Mouse (Mus musculus): ENCODE measurements around the gene Eif2d.

The Eif2d gene

DNA sequence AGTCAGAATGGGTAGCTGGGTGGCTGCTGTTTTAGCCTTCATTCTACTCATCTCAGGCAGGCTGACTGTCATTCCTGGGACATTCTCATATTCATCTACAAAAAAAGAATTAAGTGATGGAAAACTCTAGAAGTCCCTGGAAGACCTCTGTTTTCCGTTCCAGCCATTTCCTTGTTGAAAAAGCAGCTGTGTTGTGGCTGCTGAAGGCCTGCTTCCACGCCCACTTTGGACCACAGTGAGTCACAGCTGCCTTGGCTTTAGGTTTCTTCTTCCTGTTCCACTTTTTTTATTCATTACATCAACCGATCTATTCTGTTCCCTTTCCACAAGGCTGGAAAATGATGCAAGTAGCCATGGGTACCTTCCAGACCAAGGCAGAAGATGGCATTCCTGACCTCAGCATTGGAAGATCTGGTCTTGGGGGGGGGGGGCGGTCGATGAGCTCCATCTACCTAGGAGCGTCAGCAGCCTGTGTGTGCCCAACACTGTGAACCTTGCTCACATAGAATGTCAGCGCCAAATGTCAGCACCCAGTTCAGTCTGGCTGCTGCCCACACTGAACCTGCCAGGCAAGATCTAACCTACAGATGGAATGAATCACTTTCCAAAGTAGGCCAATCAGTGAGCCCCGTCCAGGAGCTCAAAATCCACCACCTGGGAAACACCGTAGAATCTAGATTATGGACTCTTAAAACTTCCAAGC is 31.4 kb downstream of the Eif2d start:
- no peak for DNase-seq (ENCODE audit: low spot score)

DNA sequence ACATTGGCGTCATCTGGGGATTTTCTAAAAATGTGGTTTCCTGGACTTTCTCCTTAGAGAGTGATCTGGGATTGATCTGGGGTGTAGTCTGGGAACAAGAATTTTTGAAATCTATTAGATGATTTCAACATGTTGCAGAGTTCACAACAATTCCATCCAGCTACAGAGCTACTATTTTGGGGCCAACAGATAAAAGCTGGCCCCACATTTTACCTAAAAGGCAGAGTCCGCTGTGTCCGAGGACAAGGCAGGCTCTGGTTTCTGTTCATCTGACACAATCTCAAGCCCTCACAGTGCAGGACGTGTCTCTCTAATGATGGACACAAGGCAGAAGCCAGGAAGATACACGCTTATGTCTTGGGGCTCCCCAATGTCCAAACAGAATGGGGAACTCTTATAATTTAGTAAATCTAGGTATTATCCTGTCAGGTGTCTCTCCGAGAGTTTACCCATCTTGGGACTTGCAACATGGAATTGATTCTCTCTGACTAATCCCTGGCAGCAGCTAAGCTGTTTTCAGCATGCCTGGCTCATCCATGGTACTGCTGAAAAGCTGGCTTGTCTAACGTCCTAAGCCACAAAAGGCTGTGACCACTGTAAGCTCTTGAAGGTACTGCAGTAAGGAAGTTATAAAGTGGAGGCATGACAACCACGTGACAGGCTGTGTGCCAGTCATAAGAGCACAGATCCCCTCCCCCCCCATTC is 32.1 kb downstream of the Eif2d start:
- DNase-seq (ENCODE audit: low spot score), result no peak

DNA sequence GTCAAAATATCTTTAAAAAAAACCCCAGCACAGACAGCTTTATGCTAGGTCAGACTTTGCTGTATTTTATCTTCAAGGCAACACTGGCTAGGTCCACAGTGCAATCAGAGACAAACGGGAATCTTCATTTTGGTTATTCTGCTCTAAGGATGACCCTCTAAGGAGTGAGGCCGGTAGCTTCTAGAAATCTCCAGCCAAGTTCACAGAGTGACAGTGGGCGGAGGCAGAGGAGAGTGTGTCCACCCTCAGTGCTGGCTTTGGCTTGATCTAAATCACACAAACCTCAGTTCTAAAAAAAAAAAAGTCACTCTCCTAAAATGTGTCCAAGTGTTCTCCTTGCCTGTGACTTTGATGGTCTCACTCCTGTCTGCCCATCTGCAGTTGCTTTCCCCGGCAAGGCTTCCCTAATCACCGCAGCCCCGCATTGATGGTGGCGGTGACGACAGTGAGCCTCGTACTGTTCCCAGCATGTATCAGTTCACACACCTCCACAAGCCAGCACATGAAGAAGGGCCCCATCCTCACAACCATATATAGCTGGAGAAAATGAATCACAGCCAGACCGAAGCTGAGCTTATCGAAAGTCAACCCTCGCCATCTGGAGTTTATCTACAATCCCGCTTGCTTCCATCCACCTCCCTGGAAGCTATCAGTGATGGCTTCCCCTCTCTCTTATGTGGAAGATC is 33.0 kb downstream of the Eif2d start:
- no peak for DNase-seq (ENCODE audit: low spot score)

DNA sequence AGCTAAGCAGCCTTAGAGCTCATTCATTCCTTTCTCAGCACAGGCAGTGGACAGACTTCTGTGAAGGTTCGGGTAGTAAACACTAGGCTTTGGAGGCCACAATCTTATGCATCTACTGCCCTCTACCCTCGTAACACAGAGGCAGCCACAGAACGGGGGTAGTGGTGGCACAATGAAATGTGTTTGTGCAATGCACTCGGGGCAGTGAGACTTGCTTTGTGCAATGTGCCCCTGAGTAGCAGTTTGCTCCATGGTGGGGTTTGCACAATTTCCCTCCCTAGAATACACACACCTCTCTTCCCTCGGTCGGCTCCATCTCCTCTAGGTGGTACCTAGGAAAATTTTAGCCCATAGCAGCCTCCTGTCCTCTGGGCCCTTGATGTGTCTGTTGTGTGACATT is 34.0 kb downstream of the Eif2d start:
- DNase-seq (ENCODE audit: low spot score), result no peak

DNA sequence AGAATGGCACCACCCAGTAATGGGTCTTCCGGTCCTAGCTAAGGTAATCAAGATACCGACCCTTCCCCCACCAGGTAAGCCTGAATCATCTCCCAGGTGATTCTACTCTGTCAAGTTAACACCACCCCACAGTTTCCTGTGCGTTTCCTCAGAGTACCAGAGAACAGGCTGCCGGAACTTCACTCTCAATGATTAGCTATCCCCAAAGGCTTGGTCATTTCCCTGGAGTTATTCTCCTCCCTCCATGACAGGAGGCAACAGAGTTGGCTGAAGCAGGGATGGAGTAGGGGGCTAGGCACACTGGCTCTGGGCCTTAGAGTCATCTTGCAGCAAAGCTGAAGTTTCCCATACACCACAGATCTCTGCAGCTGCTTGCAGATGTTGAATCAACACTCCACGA is 34.9 kb downstream of the Eif2d start:
- no peak for DNase-seq (ENCODE audit: low spot score)

DNA sequence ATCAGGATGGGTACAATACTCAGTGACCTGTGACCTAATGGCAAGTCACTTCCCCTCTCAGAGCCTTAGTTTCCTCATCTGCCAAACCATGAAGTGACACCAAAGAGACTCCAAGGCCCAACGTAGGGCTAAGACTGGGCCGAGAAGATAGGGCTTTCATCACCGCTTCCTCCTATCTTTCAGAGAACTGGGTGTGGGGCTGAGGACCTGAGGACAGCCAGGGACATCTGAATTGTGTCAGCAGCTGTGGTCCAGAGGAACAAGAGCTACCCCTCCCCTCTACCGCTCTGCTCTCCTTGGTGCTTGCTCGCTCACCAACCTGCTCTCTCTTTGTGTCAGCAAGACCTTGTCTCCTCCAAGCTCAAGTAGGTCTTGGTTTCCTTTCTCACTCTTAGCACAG is 35.7 kb downstream of the Eif2d start:
- no peak for DNase-seq (ENCODE audit: low spot score)

DNA sequence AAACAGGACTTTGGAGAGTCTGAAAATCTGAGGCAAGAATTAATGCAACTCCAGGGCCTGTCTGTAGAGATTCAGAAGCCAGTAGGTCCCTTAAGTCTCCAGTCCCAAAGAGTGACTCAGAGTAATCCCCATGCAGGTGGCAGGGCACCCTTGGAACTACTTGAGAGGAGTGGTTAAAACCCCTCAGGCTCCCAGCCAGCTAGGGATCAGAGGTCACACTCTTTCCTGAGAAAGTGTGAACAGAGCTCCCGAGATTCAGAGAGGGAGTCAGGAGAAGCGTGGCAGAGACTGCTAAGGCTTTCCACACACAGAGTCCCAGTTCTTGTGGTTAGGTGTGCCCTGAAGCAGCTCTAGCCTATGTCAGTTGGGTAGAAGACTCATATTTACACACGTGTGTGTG is 40.8 kb downstream of the Eif2d start:
- DNase-seq (ENCODE audit: low spot score), result no peak

DNA sequence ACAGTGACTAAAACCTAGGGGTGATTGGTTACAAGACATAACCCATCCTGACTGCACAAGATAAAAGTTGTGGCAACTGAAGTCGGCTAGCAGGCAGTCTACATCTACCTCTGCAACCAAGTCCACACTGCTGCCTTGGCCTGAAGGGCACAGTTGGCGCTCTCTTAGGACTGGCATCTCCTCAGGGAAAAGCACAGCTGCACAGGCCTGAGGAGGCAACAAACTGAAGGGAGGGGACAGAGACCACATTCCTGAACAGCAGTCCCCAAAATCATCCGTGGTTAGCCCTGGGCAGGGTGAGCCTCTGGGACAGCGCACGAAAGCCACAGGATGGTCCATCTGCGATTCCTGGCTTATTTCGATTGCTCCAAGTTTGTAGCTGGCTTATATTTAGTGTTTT is 42.7 kb downstream of the Eif2d start:
- no peak for DNase-seq (ENCODE audit: low spot score)

DNA sequence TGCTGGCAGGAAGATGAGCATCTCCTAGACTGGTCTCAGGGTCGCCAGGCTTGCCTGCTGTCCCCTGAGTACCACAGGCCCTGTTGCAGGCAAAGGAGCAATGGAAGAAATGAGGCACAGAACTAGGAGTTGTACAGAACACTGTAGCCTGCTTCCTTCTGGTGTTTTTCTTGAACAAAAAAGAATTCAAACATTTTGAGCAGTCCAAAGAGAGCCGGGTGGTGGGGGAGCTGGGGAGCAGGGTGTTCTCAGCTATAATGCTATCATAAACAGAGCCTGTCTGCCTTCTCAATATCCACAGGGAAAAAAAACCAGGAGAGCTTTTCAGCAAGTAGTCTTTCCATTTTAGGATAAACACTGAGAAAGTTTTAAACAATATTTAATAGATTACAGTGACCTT is 43.1 kb downstream of the Eif2d start:
- no peak for DNase-seq (ENCODE audit: low spot score)

DNA sequence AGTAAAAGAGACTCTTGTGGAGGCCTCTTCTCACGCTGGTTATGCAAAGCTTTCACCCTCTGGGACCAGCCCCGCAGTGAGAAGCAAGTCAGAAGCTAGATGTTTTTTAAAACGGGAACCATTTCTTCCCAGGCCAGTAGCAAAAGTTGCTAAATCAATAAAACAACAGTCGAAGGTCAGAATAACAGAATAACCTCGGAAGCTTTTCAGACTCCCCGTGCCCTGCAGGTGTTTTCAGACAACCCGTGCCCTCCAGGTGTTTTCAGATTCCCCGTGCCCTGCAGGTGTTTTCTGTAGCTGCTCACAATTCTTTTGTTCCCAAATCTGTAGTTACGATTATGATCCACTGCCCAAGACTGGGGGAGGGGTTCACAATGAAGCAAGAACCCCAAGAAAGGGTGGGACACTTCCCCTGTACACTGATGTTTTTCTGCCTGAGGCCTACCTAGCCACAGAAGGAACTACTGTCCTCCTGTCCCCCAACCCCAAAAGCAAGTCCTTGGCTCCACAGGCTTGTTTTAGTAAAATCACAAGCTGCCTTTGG is 45.5 kb downstream of the Eif2d start:
- no peak for DNase-seq (ENCODE audit: low spot score)

DNA sequence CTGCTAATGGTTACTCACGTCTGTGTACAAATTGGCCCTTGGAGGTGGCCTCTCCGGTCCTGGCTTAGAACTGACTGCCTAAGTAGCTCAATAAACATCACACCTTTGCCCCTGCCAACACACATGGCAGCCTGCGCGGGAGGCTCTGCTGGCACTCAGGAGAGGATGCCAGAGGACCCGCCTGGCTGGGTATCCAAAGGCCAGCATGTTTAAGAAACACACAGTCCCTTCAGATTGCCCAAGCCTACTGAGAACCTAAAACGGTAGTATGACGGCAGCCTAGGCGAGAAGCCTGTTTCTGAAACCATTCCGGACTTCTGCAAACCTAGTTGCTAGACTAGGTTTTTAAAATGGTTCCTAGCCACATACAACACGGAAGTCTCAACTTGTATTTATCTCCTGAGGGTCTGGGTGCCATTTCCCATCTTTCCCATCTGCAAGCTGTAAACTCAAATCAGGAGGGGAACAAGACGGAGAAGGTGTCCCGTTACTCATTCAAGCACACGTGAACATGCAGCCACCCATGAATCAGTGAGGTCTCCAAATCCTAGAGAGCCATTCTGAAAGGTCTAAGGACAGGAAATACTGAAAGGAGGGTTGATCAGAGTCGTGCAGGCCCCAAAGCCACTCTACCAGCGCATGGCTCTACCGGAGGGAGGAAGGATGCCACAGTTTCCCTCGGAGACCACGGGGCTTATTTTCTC is 46.3 kb downstream of the Eif2d start:
- DNase-seq (ENCODE audit: low spot score), result no peak

DNA sequence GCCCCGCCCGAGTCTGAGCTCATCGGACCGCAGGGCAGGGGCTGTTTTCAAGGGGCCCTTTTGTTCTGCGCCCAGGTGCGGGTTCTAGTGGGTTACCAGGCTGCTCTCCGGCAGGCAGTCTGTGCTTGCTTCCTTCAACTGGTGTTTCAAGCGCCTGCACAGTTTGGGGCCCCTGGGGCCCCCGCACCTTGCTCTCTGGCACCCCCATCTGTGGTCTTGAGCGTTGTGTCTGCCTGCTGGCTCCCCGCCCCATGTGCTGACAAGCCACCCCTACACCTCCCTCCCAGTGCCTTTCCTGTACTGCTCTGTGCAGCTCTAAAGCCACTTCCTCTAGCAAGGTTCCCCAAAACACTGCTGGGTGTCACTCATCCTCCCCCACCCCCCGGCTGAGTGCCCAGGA is 47.0 kb downstream of the Eif2d start:
- no peak for DNase-seq (ENCODE audit: low spot score)

DNA sequence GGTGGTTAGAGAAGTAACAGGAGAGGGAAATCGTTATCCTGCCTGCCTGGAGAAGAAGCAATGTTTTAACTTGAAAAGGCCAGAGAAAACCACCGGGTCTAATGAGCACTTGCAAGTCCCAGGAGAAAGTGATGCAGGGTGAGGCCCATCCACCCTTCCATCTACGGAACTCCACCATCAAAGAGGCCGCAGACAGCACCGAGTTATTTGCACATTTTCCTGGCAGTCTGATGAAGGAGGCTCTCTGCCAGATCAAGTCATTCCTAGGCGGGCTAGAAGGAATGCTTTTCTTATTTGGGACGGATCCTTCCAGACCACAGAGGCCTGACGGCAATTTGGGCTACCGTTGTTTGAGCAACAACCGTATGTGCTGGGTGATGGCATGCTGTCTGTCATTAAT is 47.6 kb downstream of the Eif2d start:
- DNase-seq (ENCODE audit: low spot score), result no peak

DNA sequence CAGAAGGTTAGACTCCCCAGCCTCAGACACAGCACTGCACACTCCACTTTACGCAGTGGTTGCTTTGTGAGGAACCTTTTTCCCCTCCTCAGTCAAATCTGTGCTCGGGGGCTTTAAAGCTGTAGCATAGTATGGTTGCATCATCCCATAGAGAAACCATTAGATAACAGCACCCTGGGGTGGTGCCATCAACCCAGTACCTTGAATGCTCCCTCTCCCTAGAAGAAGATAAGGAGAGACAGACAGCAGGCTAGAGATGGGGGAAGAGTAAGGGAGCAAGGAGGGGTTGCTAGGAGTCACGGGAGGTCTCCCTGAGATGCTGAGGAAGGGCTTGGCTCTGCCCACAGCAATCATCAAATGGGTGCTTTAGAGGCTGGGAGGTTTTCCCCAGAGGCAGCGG is 48.4 kb downstream of the Eif2d start:
- DNase-seq (ENCODE audit: low spot score), result no peak

DNA sequence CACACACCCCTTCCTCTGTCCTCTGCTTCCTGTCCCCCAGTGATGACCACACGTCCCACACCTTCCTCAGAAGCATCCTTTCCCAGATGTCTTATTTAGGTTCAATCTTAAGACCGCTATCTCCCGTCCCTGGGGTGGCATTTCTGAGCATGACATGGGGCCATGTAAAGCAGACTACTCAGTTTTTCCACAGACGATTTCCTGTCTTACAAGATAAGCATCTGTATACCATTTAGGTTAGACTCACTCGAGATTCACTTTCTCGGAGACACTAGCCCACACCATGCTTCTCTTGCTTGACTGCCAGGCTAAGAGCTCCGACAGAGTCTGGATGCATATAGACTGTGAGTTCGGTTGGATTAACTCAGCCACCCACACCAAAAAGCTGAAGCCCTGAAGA is 51.5 kb downstream of the Eif2d start:
- DNase-seq (ENCODE audit: low spot score), result no peak

DNA sequence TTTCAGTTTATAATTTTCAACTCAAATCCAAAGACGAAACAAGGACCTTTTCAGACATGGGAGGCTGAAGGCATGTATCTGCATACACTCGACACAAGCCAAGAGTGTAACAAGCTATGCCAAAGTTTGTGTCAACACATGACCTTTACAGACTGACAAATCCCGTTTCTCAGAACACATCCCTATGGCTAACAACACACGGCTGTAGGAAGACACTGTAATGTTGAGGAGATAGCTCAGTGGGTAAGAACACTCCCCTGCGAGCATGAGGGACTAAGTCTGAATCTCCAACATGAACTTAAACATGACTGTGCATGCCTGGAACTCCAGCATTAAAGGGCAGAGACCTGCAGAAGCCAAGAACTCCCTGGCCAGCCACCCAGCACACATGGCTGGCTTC is 53.4 kb downstream of the Eif2d start:
- DNase-seq (ENCODE audit: low spot score), result no peak

DNA sequence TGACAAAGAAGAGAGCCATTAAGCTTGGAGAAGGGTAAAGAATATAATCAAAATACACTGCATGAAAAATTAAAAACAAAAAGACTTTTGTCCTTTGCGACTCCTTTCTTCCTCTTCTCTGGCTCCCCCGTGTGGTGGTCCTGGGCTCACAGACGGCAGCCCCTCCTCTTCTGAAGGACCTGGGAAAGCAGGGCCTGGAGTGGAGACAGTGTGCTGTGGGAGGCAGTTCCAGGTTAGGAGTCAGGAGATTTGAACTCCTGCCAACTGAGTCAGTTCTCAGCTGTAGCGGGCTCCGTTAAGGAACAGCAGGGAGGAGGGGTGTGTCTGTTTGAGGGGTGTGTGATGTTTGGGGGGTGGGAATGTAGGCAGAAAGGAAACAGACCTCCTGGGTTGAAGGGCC is 54.5 kb downstream of the Eif2d start:
- DNase-seq (ENCODE audit: low spot score), result peak; percentile 80

DNA sequence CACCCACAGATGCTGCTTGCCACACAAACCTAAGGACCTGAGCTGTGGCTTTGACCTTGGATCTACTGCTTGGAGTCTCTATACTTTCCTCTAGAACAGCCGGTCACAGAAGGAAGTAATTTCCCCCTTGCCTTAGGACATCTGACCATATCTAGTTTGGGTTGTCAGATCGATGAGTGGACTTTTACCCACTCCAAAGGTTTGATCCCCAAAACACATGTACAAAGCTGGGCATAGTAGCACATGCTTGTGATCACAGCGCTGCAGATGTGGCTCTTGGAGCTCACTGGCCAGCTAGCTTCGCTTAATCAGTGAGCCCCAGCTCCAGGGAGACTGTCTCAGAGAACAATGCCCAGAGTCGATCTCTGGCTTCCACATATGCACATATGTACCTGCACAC is 55.1 kb downstream of the Eif2d start:
- no peak for DNase-seq (ENCODE audit: low spot score)

DNA sequence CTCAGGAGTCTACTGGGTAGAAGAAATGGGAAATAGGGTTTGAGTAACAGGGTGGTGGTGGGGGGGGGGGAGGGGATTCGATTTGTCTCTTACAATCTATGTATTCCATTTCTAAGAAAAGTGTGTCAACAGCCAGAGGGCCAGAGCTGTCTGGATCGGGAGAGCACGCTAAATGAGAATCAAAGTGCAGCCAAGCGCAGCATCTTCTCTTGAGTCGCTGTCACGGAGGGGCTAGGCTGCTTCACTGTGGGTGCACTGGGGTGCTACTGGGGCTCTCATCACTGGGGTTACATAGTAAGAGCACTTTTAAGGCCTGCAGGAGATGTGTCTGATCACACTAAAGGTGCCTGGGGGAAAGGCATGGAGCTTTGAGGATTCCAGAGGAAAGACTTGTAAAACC is 55.8 kb downstream of the Eif2d start:
- peak; percentile 33 for DNase-seq (ENCODE audit: low spot score)

DNA sequence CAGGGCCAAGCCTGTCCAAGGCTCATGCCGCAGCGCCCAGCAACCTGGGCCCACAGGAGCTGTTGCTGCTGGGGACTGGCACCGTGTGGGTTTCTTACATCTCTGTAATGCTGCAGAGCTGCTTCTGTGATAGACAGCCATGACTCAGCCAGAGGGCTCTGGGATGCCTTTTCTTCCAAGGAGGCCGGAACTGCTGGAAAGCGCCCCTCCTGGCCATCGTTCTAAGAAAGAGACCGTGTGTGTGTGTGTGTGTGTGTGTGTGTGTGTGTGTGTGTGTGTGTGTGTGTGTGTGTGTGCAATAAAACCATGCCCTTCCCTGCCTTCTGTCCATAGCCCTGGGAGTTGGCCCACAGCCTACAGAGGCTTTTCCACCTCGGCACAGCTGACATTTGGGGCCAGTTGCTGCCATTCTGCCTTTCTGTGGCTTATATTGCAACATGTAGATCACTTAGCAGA is 57.0 kb downstream of the Eif2d start:
- DNase-seq (ENCODE audit: low spot score), result no peak

DNA sequence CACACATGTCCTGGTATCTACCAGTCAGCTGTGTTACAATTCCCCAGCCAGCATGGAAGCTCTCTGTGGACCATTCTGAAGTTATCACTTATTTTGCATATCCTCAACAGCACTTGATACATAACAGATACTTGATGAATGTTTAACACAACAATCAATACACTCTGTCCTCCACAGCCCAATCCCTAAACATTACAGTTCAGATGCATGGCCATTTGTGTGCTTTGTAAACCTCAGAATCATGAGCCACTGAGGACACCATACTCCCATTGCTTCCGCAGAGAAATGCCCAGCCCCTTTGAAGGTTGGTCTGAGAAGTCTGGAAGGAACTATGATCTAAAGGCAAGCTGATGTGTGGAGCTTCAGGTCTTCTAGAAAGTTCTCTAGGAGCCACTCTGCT is 58.7 kb downstream of the Eif2d start:
- no peak for DNase-seq (ENCODE audit: low spot score)

DNA sequence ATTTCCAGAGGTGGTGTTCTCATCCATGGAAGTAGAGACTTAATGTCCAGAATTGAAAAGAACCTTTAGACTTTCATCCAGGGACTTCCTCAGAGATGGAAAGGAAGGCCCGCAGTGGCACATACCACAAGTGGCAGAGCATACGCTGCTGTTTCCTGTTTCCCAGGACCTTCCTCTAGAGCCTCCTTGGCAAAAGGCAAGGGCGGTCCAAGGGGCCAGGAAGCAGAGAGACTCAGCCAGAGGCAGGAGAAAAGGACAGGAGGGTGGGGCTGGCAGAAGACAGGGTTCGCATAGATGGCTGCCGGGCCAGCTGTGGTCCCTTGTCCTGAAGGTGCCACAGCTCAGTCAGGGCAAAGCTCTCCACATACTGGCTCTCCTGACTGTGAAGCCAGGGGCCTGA is 60.0 kb downstream of the Eif2d start:
- DNase-seq (ENCODE audit: low spot score), result no peak

DNA sequence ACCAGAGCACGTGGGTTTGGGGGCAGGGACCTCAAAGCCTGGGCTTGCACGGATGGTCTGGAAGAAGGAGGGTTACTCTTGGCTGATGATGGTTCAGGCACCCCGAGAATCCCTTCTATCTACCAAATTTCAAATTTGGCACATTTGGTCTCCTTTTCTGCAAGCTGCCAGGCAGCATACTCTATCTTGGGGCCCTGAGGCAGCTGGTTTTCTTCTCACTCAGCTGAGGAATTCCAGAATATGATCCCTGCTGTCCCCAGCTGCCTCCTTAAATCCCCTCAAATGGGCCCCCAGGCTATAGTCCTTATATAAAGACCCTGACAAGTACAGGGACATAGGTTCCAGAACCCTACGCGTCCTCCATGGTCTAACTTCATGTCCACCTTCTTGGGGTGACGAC is 60.4 kb downstream of the Eif2d start:
- no peak for DNase-seq (ENCODE audit: low spot score)
